Mouse (Mus musculus): ENCODE results near the gene Cnr2. TPM values are rescaled to one million over a fixed set of nuclear protein-coding genes. Genes with fewer than 3 reads are reported as not detected.

The Cnr2 gene
- 5.5 and 5.8 TPM in 2 replicates for polyA plus RNA-seq (2015; fragmentation: Nextera tagmentation; extraction: Ambion mirVana)

DNA sequence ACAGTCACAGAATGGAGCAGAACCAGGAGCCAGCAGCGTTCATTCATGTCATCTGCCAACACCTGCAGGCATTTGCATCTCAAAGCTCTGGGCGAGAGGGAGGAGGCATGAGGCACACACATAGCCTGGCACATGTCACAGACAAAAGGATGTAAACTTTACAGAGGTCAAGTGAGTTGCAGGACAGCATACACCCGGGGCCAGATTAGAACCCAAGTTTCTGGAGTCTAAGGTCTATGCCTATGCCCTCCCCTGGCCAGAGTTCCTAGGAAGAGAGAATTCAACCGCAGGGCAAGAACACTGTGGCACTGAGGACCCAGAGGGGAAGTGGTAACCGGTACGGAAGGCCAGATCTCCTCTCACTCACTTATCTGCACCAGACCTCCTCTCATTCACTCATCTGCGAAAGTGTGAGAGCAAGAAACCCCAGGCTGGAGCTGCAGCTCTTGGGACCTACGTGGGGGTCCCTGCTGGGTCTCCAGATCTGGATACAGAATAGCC, at the start of gene Cnr2:
Gene Cnr2 (plus strand): TSS at position 324 of the 501 bp plus-strand sequence.
- DNase-seq (ENCODE audit: low spot score) = peak; percentile 68

DNA sequence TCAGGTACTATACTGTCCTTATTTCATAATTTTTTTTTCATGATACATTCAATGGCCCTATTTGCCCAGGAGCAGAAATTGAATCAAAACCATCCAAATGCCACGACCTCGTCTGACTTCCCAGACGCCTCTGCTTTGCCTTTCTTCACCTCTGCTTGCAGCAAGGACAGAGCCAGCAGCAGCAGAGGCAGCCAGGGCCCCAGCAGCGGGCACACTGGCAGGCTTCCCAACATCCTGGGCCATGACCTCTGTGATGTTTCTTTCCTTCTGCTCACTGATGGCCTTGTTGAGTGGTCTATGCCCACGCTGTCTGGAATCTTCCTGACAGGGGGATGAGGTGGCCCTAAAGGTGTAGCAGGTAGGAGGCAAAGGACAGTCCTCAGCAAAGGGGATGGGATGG, 47.6 kb upstream of the Cnr2 start:
- no peak for DNase-seq (ENCODE audit: low spot score)

DNA sequence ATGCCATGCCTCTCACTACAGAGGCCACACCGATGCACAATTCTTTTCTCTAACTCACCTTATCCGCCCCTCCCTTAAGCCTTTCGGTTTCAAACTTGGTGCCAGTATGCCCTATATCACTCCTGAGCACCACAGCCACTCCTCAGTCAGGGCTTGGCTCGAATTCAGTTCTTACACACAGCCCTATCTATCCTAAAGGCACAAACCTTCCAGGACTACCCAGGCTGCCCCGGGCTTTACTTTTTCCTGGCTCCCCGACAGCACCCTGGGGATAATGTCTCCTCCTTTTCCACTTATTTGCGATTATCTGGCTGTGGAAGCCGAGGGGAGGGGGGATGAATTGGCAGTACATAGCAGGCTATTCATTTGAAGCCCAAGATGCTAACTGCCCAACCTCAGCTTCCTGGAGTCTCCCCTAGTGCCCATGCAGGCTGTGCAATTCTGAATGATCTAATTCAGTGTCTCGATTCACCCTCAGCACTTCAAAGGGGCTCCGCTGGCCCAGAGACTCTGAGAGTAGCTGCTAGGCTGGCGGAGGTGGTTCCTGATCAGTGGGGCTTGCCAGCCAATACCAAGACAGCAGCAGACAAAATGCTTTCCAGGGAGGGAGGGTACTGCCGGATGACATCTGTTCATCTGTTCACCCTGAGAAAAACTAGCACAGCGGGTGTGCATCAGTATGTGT, 44.6 kb upstream of the Cnr2 start:
- peak; percentile 77 for DNase-seq (ENCODE audit: low spot score)

DNA sequence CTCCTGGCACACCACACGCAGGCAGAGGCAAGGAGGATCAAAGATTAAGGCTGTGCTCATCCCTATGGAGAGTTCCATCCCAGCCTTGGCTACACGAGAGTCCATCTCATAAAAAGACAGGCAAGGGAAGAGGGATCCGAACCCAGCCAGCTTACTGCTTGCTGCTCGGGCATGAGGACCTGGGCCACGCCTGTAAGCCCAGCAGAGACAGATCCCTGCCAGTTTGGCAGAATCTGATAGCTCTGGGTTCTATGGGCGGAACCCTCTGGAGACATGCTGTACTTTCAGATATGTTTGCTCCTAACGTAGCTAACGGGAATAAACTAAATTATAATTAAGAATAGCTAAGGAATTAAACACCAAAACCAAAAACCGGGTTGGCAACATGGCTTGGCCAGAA, 43.3 kb upstream of the Cnr2 start:
- no peak for DNase-seq (ENCODE audit: low spot score)

DNA sequence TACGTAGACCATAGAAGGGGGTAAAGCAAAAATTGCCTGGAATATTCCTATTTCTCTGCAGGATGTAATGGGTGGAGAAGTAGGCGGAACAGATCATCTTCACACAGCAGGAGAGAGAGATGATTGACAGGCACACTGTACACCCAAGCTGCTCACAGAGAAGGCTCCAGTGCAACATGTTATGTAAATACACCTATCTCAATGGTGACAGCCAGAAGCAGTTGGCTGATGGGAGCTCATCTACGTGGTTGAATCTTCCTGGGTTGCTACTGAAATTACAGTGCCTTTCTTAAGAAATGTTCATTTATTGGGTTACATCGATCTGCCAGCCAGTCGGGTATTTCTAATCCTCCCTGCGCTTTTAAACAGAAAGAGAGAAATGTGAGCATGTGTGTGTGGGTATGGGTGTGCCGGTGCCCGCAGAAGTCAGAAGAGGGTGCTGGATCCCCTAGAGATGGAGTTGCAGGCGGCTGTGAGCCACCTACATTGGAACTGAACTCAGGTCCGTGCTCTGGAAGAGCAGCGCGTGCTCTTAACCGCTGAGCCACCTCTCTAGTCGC, 41.1 kb upstream of the Cnr2 start:
- DNase-seq (ENCODE audit: low spot score) = no peak

DNA sequence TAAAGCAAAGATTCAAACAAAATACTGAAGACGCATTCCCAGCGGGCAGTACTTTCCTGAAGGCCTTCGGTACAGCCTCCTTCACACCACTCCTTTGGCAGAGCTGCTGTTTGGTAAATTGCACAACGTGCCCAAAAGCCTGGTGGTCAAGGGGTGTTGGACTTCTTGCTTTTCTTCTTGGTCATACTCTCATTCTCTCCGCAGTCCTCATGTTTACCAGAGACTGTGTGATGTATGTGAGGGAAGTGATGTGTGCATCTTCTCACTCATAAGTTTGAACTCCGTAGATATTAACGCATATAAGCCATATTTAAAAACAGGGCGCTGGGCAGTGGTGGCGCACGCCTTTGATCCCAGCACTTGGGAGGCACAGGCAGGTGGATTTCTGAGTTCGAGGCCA, 40.6 kb upstream of the Cnr2 start:
- DNase-seq (ENCODE audit: low spot score) = no peak

DNA sequence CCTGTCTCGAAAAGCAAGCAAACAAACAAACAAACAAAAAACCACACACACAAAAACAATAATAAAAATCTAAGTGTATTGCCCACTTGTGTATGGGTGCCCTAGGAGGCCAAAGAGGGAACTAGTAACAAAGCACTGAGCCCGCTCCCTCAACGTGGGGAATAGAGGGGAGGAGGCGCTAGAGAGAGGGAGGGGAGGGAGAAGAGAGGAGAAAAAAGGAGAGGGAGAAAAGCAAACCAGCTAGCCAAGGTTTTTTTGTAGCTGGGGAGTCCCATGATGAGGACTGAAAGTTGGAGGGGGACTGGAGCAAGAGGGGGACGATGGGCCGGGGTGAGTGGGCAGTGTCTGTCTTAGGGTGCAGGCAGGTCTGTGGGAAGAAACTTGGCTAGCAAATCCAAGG, 40.1 kb upstream of the Cnr2 start:
- no peak for DNase-seq (ENCODE audit: low spot score)

DNA sequence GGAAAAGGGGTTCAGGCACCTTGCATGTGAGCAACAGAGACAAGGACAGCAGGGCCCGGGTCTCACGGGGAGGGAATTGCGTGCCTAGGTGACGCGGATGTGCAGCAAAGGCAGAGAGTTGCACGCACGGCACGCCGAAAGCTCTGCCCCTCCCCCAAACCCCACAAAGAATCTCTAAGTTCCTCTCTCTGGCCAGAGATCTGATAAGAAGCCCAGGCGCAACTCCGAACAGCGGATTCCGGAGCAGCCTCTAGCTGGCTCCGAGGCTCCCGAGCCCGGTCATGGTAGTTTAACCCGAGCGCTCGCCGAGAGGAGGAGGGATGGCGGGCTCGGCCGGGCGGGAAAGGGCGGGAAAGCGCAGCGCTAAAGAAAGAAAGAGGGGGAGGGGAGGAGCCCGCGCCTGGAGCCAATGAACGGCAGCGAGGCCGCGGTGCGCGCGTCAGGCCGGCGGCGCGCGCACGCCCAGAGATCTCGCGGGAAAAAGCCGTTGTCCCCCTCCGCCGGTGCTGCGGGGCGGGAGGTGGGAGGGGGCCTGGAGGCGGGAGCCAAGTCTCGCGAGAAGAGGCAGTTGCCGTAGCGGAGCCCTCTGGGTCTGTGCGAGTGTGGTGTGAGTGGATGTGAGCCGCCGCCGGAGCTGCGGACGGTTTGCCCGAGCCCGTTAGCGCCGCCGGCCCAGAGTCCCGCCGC, 39.5 kb upstream of the Cnr2 start, which contains the start of gene Srsf10:
Gene Srsf10 (plus strand): TSS at position 212 of the 687 bp plus-strand sequence.
- peak; percentile 99 for DNase-seq (ENCODE audit: low spot score)

DNA sequence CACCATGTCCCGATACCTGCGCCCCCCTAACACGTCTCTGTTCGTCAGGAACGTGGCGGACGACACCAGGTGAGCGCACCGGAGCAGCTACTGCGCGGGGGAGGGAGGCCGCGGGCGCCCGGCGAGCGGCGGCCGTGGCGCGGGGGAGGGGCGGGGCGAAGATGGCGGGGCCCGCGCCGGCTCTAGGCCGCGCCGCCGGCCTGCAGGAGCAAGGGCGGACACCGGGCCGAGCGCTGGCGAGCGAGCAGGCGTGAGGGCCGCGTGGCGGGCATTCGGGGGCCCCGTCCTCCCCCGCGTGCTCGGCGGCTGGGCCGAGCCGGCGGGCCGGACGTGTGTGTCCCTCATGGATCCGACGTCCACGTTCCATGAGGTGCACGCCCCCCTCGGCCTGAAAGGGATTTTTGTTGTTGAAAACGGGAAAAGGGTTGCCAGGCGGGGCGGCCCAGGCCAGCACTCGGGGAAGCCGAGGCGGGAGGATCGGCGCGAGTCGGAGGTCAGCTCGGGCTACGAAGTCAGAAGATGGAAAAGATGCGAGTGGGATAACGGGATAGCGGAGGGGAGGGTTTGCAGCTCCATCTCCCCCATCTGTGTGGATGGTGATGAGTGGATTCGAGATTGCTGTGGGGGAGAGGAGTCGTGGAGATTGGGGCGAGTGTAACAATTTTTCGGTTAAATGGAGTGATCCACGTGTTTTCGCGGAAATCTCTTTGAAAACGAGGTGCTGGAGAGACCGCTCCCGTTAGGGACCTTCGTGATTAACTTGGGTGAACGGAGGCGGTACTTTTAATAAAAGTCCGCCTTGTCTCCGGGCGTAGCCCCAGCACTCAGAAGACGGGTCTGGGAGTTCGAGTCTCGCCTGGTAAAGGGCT, 38.7 kb upstream of the Cnr2 start:
- DNase-seq (ENCODE audit: low spot score) = no peak

DNA sequence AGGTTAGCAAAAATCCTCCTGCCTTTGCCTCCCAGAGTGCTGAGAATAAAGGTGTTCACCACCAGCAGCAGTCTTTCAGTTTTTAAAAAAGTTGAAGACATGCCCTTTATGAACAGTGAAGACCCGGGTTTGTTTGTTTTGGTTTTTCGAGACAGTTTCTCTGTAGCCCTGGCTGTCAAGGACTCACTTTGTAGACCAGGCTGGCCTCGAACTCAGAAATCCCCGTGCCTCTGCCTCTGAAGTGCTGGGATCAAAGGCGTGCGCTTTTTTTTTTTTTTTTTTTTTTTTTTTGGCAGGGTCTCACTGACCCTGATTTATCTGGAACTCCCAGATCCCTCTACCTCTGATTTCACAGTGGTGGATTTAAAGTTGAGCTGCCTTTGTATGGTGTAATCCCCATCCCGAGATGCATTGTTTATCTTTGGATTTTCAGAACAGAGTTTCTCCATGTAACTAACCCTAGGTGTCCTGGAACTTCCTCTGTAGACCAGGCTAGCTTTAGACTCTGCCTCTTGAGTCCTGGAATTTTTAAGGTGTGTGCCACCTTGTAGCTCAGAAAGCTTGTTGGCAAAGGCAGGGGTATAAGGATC, 37.5 kb upstream of the Cnr2 start:
- DNase-seq (ENCODE audit: low spot score) = no peak

DNA sequence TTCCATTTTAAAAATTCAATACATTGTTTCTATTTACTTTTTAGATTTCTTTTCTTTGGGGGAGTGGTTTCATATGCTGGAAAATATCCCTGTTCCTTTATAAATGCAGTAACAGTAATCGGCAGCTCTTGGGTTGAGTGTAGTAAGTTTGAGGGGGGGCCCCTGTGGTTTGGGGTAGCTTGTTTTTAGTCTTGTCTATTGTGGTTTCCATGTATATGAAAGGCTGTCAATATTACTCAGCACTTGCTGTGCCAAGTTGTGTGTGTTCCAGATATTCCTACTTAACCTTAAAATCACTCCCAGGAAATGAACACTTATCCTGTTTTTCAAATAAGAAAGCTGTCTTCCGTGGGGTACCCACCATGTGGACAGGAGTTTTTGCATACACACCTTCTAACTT, 26.2 kb upstream of the Cnr2 start:
- peak; percentile 44 for DNase-seq (ENCODE audit: low spot score)

DNA sequence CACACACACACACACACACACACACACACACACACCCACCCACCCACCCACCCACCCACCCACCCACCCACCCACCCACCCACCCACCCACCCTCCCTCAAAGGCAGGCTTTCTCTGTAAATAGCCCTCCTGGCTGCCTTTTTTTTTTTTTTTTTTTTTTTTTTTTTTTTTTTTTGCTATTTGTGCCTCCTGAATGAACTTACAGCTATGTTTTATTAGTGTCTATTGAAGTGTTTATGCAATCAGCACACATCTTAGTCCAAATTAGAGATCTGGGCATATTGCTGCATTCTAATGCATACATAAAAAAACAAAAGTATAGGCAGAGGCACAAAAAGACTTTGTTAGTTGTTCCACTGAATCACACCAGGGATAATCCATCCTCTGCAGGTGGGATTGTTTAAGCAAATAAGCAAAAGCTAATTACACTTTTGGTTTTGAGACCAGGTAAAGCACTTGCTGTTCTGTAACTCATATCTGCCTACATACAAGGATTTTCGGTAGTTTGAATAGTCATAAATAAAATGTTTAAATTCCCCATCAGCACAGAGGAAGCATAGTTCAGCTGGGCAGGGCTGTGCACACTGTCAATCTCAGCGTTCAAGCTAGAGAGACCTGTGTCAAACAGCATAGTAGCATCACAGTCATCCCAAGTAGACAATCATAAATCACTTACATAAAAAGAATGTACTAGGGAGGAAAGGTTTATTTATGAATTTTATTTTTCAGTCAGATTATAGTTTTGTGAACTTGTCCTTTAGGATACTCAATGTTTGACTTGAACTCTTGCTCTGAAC, 24.8 kb upstream of the Cnr2 start:
- DNase-seq (ENCODE audit: low spot score) = no peak

DNA sequence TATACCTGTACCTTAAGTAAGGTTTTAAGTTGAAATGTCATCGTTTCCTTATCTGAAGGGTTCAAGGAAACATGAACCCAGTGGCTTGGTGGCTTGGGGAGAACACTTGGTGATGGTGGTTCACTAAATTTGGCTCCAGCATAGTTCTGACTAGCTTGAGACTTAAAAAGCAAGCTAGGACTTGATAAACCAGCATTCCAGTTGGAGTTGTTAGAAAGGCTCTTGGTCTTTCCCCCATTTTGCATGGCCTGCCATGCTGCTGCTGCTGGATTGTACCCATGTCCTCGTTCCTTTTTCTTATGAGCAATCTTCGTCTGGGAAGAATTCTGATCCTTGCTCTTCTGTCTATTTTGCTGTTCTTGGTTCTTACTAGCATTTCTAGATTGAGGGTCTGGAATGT, 23.2 kb upstream of the Cnr2 start:
- no peak for DNase-seq (ENCODE audit: low spot score)

DNA sequence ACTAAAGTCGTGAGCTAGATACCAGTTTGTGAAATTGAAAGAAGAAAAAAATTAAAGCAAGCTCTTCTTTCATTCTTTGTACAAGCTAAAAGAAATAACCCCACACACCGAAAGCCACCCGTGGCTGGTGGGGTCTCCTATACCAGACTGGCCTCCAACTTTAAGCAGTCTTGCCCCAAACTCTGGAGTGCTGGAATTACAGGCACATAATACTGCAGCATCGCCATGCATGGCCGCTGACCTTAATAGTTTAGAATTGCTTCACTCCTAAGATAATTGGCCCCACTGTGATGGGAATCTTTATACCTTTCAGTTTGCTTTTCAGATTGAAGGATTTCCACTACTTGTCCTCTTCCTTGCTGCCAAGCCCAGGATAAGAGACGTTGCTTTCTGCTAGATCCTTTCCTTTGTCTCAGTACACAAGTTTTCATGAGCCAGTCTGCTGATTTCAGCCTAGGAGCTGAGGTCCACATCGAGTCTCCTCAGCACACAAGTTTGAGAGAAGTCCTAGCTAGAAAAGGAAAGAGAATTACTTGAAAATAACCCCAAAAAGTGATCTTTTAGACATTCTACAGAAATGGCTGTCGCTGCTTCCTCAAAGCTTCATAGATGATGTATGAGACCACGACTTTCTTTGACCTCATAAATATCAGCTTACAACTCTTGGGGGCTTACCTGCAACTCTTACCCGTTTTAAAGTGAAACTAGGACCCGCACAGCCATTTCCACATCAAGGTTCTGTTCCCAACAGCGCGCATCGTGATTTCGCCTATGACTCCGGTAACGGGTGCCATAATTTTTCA, 22.4 kb upstream of the Cnr2 start:
- peak; percentile 17 for DNase-seq (ENCODE audit: low spot score)

DNA sequence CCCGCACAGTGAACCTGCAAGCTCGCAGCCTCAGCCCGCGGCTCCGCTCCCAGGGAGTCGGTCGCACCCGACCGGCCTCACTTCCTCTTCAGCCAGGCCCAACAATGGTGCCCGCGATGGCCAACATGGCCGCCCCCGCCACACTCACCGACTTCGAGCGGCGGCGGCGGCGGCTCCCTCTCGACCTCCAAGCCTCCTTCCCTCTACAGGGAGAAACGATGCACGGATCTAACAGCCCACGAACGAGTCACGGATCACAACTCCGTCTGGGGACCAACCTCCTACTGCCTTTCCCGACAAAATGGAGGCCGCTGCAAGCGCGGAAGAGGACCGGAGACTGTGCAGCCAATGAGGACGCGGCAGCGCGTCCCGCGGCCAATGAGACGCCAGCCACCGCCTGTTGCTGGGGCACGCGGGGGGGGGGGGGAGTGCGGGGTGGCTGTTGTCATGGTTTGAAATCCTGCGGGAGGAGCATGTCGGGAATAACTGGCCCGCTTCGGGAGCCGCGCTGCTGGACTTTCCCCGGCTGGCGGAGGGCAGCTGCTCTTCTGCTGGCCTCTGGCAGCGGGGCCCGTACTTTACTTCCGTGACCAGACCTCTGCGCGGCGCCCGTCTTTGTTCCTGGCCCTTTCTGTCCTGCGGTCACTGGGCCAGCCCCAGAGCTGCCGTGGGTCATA, 21.5 kb upstream of the Cnr2 start, which contains the start of gene Pnrc2:
Gene Pnrc2 (minus strand): TSS at position 325 of the 677 bp plus-strand sequence.
- DNase-seq (ENCODE audit: low spot score) = peak; percentile 93

DNA sequence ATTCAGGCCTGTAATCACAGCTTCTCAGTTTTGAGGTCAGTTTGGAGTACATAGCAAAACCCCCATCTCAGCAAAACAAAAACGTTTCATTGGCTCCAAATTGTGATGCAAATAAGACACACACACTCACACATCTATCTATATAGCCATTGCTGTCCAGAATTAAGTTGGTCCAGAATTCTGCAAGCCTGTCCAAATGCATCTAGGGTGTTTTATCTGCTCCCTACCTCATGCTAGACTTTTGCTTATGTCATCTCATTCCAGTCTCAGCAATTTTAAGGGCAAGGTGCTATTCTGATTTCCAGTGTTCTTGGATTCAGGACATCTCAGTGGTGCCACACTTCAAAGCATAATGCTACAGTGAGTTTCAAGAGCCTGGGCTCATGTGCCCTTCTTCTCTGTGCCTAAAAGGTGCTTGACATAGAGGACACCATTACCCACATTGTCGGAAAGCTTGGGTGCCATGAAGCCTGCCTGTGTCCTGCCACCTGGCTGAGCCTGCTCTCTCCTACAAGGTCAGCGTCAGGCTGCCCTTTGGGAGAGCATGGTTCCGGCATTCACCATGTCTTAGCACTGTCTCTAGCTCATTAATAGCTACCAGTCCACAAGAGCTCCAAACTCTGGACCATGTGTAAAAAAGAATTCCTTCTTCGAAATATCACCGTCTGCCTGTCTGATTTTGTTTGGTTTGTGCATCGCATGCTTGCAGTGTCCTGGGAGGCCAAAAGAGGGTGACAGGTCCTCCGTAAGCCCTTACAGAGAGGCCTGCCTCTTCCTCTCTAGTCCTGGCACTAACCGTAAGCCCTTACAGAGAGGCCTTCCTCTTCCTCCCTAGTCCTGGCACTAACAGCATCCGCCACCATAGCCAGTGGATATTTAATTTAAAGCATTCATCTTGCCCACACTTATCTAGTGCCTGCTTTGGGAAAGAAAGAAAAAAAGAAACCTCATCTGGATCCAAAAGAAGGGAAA, 20.3 kb upstream of the Cnr2 start:
- DNase-seq (ENCODE audit: low spot score) = peak; percentile 21

DNA sequence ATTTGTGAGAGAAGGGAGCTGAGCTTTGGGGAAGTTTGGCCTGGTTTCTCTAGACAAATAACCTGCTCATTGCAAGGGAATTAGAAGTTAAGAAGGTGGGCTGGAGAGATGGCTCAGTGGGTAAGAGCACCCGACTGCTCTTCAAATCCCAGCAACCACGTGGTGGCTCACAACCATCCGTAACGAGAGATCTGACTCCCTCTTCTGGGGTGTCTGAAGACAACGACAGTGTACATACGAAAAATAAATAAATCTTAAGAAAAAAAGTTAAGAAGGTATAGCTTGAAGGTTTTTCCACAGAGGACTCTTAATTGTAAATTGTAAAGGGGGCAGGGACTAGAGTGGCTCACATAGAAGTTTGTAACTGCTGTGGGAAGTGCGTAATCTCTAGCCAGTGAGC, 19.6 kb upstream of the Cnr2 start:
- DNase-seq (ENCODE audit: low spot score) = peak; percentile 47

Data from thymus, postnatal 0 days (tissue).